Mouse (Mus musculus) lung, adult 2 months (tissue): ENCODE results near the gene Gimap7. TPM values are rescaled to one million over a fixed set of nuclear protein-coding genes. Genes with fewer than 3 reads are reported as not detected.

Experiments
- DNase-seq: peaks from one replicate; pipeline ENCODE4 v3.0.0; 2022
- H3K4me1 ChIP-seq: fragments of 200-500 bp; 2 replicates; pipeline ENCODE4 v1.6.1; 2011; ENCODE audit warnings: low read length; ENCODE audit not compliant: control insufficient read depth, insufficient read depth
- H3K4me3 ChIP-seq: fragments of 200-500 bp; replicated peaks from 2 replicates; pipeline ENCODE3; 2011; ENCODE audit warnings: low read depth, mild to moderate bottlenecking, control low read depth, low read length; ENCODE audit errors: extremely low read depth
- CTCF ChIP-seq: fragments of 200-500 bp; IDR thresholded peaks from 2 replicates; pipeline ENCODE4 v1.5.1; 2011; ENCODE audit warnings: mild to moderate bottlenecking, low read length, control low read depth; ENCODE audit not compliant: insufficient read depth
- POLR2A ChIP-seq: fragments of 200-500 bp; IDR thresholded peaks from 2 replicates; pipeline ENCODE4 v1.6.1; 2011; ENCODE audit warnings: low read depth, mild to moderate bottlenecking, control low read depth, low read length, borderline replicate concordance; ENCODE audit errors: extremely low read depth
- WGBS: fragments of 180-500 bp; shearing (Covaris S2); methylation state at CpG from one replicate; pipeline ENCODE4 v1.1.7; 2018; 5-methylcytosine and 5-hydroxymethylcytosine counted together
- polyA plus RNA-seq: library from polyadenylated mRNA; depleted of rRNA; stranded (reverse); fragments of >200 nt; gene quantifications from 2 replicates; pipeline ENCODE4 v1.2.3, GENCODE M21; 2012; rRNA removed

Gimap7 gene
- polyA plus RNA-seq, 1 experiment, result 1.2 TPM

DNA sequence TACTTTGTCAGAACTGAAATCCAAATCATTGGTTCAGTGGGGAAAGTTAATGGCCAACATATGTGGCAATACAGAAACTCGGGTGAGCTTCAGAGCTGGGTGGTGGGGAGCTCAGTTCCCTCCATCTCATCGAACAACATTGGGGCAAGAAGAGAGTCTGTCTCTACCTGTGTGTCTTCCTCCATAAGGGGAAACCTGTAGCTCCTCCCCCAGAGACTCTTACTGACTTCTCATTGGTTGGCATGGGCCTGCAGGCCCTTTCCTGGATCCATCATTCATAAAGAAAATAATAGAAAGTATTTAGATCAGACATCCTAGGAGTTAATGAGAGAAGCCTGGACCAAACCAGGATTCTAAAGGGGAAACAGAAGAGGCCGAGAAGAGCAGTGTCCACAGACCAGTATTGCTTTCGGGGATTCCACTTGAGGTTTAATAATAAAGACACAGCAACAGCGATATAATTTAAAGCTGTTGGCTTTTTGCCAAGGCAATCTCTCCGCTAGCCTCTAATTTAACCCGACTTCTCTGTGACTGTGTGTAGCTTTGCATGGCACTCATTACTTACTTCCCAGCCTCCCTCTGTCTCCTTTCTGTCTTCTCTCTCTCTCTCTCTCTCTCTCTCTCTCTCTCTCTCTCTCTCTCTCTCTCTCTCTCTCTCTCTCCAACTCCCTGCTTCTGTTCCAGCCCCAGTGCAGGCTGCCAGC is 45.3 kb downstream of the Gimap7 start:
- Histone ChIP-seq H3K4me1 (no peaks in the 10 kb centered on the region), H3K4me3 (no peak overlapping the region)
- 64% methylated on average over 7 of the region's 7 CpGs for WGBS
- DNase-seq, result no peak
- TF ChIP-seq POLR2A (no peak), CTCF (no peak)

DNA sequence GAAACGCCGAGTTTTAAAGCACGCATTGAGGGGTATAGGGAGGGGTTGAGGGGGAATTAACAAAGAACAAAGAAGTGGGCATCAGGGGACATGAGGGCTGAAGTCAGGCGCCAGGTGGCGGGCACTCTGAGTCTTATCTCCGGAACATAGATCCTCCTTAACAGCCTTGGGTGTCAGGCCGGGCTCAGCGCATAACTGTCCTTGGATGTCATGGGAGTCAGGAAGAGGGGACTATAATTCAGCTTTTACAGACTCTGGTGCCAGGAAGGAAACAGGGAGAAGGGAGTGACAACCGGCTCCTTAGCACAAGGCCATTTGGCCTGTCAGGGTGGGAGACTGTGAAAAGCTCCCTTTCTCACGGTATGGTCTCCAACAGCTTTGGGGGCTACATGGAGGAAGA is 46.1 kb downstream of the Gimap7 start:
- no peak for TF ChIP-seq POLR2A
- no peak for TF ChIP-seq CTCF
- 88% methylated on average over 10 of the region's 10 CpGs for WGBS
- Histone ChIP-seq H3K4me1 (no peaks in the 10 kb centered on the region), H3K4me3 (no peak overlapping the region)
- DNase-seq, result no peak

DNA sequence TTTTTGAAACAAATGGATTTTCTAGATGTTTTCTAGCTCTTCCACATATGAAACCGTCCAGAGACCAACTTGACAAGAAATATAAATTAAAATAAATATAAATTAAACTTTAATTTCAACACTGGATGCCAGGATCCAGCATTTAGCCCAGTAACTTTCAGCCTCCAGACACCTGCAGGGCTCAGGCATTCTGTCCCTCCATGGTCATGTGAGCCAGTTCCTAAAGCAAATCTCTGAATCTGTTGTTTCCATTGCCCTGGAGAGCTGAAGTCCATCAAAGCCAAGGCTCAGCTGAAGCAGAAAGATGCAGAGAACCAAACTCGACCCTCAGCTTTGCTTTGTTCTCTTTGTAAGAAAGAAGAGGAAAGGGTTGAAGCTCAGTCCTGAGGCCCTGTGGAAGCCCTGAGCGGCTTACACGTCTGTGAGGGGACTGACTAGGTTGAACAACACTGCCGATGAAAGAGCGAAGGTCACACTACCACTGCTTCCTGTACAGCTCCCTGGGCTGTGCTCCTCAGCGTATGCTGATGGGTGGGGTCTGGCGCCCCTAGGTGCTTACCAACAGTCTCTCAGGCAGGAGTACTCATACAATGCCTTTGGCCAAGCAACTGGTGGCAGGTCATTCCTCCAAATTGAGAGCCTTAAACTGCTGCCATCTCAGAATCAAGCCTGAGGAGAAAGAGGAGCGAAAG is 49.9 kb downstream of the Gimap7 start:
- Histone ChIP-seq H3K4me1 (no peaks in the 10 kb centered on the region), H3K4me3 (no peak overlapping the region)
- DNase-seq, result no peak
- no peak for TF ChIP-seq POLR2A
- no peak for TF ChIP-seq CTCF
- 54% methylated on average over 9 of the region's 9 CpGs for WGBS

DNA sequence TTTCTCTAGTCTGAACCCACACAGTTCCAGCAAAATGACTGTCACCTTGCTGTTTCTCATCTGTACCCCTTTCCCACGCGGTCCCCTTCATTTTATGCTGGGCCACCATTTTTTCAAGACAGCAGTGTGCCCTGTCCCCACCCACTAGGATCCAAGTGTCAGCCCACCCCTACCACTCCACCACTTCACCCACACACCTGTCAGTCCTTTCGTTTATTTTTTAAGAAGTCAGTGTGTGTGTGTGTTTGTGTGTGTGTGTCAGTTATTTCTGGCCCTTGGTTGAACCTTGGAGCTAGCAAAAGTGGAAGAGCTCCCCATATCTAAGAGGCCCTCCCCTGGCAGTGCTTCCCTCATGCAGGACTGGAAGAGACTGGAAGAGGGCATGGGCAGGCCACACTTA is 50.5 kb downstream of the Gimap7 start:
- TF ChIP-seq POLR2A (no peak), CTCF (no peak)
- no peak for DNase-seq
- 72% methylated on average over 3 of the region's 3 CpGs for WGBS
- no peak overlapping the region for H3K4me3 ChIP-seq
- no peaks in the 10 kb centered on the region for H3K4me1 ChIP-seq

DNA sequence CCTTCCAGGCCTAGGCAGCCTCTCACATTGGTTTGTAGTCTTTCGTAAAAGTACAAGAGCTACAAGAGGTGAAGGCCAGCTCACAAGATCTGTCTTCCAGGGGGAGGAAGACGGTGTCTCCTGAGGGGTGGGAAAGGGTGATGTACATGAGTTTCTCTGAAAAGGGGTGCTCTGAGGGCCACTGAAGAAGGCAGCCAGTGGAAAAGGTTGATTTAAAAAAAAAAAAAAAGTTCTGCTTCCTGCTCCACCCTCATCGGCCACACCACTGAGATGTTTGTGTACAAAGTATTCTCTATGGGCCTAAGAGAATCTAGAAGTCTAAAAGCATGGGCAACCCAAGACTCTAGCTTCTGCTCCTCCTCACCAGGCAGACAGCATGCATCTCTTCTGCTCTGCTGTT is 52.3 kb downstream of the Gimap7 start, which contains the start of gene Gimap3:
TSS of gene Gimap3 (minus strand) at position 156 of the 400 bp plus-strand sequence.
- DNase-seq, result no peak
- Histone ChIP-seq H3K4me3 (peak within 1 kb of the TSS; percentile 40), H3K4me1 (no peaks in the 10 kb centered on the region)
- 67% methylated on average over 3 of the region's 3 CpGs for WGBS
- TF ChIP-seq CTCF (no peak), POLR2A (no peak)

DNA sequence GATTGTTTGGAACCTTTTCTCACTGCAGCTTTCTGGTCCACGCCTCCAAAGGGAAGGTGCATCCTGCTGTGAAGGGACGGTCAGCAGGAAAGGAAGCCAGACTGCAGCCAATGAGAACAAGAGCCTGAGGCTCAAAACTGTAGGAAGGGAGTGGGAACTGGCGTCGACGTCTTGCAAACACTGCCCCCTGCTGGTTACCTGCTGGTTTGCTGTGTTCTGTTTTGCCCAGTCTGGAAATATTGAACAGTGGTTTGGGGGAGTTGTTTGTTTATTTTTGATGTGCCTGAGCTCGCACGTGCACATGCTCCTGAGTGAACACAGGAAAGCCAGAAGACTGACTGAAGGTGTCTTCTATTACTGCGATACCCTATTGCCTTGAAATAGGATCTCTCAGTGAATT is 53.6 kb downstream of the Gimap7 start:
- peak; percentile 95 for TF ChIP-seq CTCF
- no peak for TF ChIP-seq POLR2A
- Histone ChIP-seq H3K4me3 (no peak overlapping the region), H3K4me1 (no peaks in the 10 kb centered on the region)
- 7% methylated on average over 8 of the region's 8 CpGs for WGBS
- peak; percentile 79 for DNase-seq

Other genes starting within 250 kb of the Gimap7 start
- gene Atp6v0e2, start 181.0 kb upstream of the Gimap7 start, polyA plus RNA-seq, result 29.9 and 35.5 TPM in 2 replicates
- 16.8 and 19.8 TPM in 2 replicates for gene Lrrc61, start 163.8 kb upstream of the Gimap7 start, polyA plus RNA-seq
- 179 and 229 TPM in 2 replicates for gene Rarres2, start 145.8 kb upstream of the Gimap7 start, polyA plus RNA-seq
- gene Gm45021, start 129.0 kb upstream of the Gimap7 start, polyA plus RNA-seq, result not detected in 2 replicates
- 34.2 and 42.7 TPM in 2 replicates for gene Repin1, start 124.7 kb upstream of the Gimap7 start, polyA plus RNA-seq
- not detected in 2 replicates for gene Gm44965, start 124.7 kb upstream of the Gimap7 start, polyA plus RNA-seq
- gene Zfp775, start 116.6 kb upstream of the Gimap7 start, polyA plus RNA-seq, result 6.7 and 7.2 TPM in 2 replicates
- gene AI854703, start 91.9 kb upstream of the Gimap7 start, polyA plus RNA-seq, result 0.98 and 1.3 TPM in 2 replicates
- 11.4 and 15.2 TPM in 2 replicates for gene Gimap8, start 71.4 kb upstream of the Gimap7 start, polyA plus RNA-seq
- 2.8 and 5.2 TPM in 2 replicates for gene Gimap9, start 42.5 kb upstream of the Gimap7 start, polyA plus RNA-seq
- gene Gimap4, start 34.1 kb upstream of the Gimap7 start, polyA plus RNA-seq, result 40.8 and 58.9 TPM in 2 replicates
- gene Gimap6, start 10.4 kb upstream of the Gimap7 start, polyA plus RNA-seq, result 23.5 and 40.1 TPM in 2 replicates
- gene Gm28053, start within 50 bp of the Gimap7 start, polyA plus RNA-seq, result 1.8 TPM in 1 of 2 replicates, not detected in the other
- gene Gimap1, start 20.4 kb downstream of the Gimap7 start, polyA plus RNA-seq, result 29.9 and 35.2 TPM in 2 replicates
- gene Gimap5, start 27.6 kb downstream of the Gimap7 start, polyA plus RNA-seq, result 28.6 and 32.8 TPM in 2 replicates
- 12.5 and 15.4 TPM in 2 replicates for gene Gimap3, start 52.2 kb downstream of the Gimap7 start, polyA plus RNA-seq
- gene Tmem176a, start 122.3 kb downstream of the Gimap7 start, polyA plus RNA-seq, result 254 and 269 TPM in 2 replicates
- 521 and 609 TPM in 2 replicates for gene Tmem176b, start 122.9 kb downstream of the Gimap7 start, polyA plus RNA-seq
- 4.8 and 8.1 TPM in 2 replicates for gene Aoc1, start 154.3 kb downstream of the Gimap7 start, polyA plus RNA-seq
- gene 1600015I10Rik, start 211.3 kb downstream of the Gimap7 start, polyA plus RNA-seq, result not detected in 2 replicates